ENCODE assay signal across 19 mouse cellular contexts in genomic region chr2:150950056-150950455, GRCm38 (mm10). TPM values are rescaled to one million over a fixed set of nuclear protein-coding genes. Genes with fewer than 3 reads are reported as not detected.
A peak's percentile ranks its signal among the peaks of the same experiment; 100 is the strongest.
DNase-seq lines count a peak whose midpoint lies in the region; ATAC-seq lines count a peak whose summit lies in the region.
"Had no signal": no experiment of that assay in that cellular context is flagged by ENCODE, and none has a peak within 500 bp of the region (broad histone marks: within the 10 kb centered on the region; RNA-seq: fewer than 3 reads in every experiment).

No protein-coding gene starts in this region.

- no peak for ATAC-seq in cerebellum, adult (ENCODE audit: insufficient number of reproducible peaks, low FRiP score, low TSS enrichment)
- ATAC-seq: forebrain, embryonic 14.5 days; forebrain, postnatal 0 days; hindbrain, embryonic 16.5 days; inflammation-experienced regulatory T-cells, adult 6 months; intestine, embryonic 16.5 days; Patski had no signal

- DNase-seq in cerebellum, postnatal 10 days, result peak; percentile 44 to 53
- peak; percentile 30 for DNase-seq in left cerebral cortex, postnatal 4 days
- no peak for DNase-seq in left cerebral cortex, postnatal 14 days (ENCODE audit: low spot score in 2 of 2)
- peak; percentile 9 for DNase-seq in brain, adult 2 months (ENCODE audit: low read depth, low spot score)
- DNase-seq in thymus, postnatal 14 days, result no peak
- DNase-seq: adrenal gland, adult 2 months; adrenal gland, postnatal 14 days; cerebellum, adult 18-20 months; cerebellum, adult 9-10 months; forebrain, postnatal 0 days; gastrocnemius, adult 2 months; gastrocnemius, postnatal 14 days; heart, adult 11 months had no signal

- intact Hi-C loops in left cerebral cortex, postnatal 4 days (cut with DNase I), result no loop called here
- intact Hi-C loops in left cerebral cortex, postnatal 14 days (cut with DNase I), result no loop called here

RNA-seq across cellular contexts. Expression of gene Gins1, which starts 44.9 kb away (rescaled TPM):
- 1 to 10 TPM; 7.2 to 8.9 TPM for total RNA-seq in left cerebral cortex, postnatal 4 days (2021)
- 1 to 10 TPM; 1.5 to 2.1 TPM for total RNA-seq in left cerebral cortex, postnatal 14 days (2021)

RNA-seq across cellular contexts. Expression of gene Abhd12, which starts 45.5 kb away (rescaled TPM):
- total RNA-seq in left cerebral cortex, postnatal 4 days (2021), result 100 to 1,000 TPM; 116 to 117 TPM
- 100 to 1,000 TPM; 241 to 246 TPM for total RNA-seq in left cerebral cortex, postnatal 14 days (2021)

Comparison
In these comparisons a context has a peak if more than half of its experiments do, and no peak if none do; other contexts are left out.
1. DNase-seq: peak in cerebellum, postnatal 10 days (2 of 2), left cerebral cortex, postnatal 4 days (single experiment) and brain, adult 2 months (single experiment); none in left cerebral cortex, postnatal 14 days (0 of 2) and thymus, postnatal 14 days (single experiment).